Mouse (Mus musculus): Measurements from ENCODE around the gene Mfsd12.

DNA sequence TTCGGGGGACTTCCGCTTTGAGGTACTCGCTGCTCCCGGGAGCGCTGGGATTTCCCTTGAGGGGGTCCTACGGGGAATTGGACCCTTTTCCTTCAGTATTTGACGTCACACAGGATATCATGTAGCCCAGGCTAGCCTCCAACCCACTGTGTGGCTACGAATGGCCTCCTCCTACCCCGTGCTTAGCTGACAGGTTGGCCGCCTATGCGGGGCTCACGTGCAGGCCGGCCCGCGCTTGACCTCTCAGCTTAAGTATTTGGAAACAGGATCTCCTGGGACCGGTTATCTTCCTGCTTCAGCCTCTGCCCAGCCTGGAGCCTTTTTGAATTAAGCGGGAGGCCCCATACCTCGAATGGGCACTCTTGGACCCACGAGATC is 27.3 kb downstream of the Mfsd12 start:
- no peak for TF ChIP-seq POLR2A (IDR thresholded peaks at IDR 0.05; ENCODE audit: borderline replicate concordance, extremely low read depth, insufficient read depth, insufficient read length, poor library complexity, severe bottlenecking)
- no peak for TF ChIP-seq CTCF (IDR thresholded peaks at IDR 0.05; ENCODE audit: borderline replicate concordance, extremely low read depth, insufficient read depth, insufficient read length)

All from brain, embryonic 14.5 days (tissue).